Mouse (Mus musculus) bone marrow, adult 2 months (tissue): Measurements from ENCODE around the gene Utp18.

Source experiments
- CTCF ChIP-seq: fragments of 200-500 bp; IDR thresholded peaks from 2 replicates; pipeline ENCODE4 v1.5.1; 2011; ENCODE audit warnings: low read length, control low read depth; ENCODE audit not compliant: control insufficient read depth, insufficient read depth
- POLR2A ChIP-seq: fragments of 200-500 bp; IDR thresholded peaks from 2 replicates; pipeline ENCODE4 v1.6.1; 2011; ENCODE audit warnings: low read depth, mild to moderate bottlenecking, control low read depth, low read length, borderline replicate concordance; ENCODE audit not compliant: control insufficient read depth

DNA sequence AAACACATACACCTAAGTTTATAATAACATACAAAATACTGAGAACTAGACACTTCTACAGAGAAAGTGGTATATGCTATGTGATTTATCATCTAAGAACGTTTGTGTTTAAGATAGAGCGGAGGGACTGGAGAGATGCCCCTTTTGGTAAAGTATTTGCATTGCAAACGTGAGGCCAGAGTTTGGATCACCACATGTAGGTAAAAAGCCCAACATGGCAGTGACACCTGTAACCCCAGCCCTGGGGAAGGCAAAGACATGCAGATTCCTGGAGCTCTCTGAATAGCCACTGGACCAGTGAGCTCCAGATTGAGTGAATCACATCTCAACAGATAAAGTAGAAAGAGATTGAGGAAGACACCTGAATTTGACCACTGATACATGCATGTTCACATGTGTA lies 12.2 kb upstream of the Utp18 start:
- TF ChIP-seq CTCF: no peak
- TF ChIP-seq POLR2A: no peak
